Mouse (Mus musculus) kidney, adult 2 months (tissue): ENCODE data around the gene Krt78. TPM values are rescaled to one million over a fixed set of nuclear protein-coding genes. Genes with fewer than 3 reads are reported as not detected.

Experiments used
- DNase-seq: peaks from one replicate; pipeline ENCODE4 v3.0.0; 2021
- H3K27ac ChIP-seq: fragments of 200-500 bp; 2 replicates; pipeline ENCODE4 v1.5.1; 2012; ENCODE audit warnings: low read depth, low read length, control low read depth, inconsistent platforms; ENCODE audit not compliant: insufficient read depth
- H3K27me3 ChIP-seq: fragments of 200-500 bp; replicated peaks from 2 replicates; pipeline ENCODE4 v1.6.1; 2012; ENCODE audit warnings: mild to moderate bottlenecking, moderate library complexity, low read length, inconsistent platforms; ENCODE audit not compliant: control insufficient read depth, insufficient read depth
- H3K36me3 ChIP-seq: fragments of 200-500 bp; 2 replicates; pipeline ENCODE4 v1.6.1; 2012; ENCODE audit warnings: mild to moderate bottlenecking, moderate library complexity, low read length, inconsistent platforms; ENCODE audit not compliant: control insufficient read depth, insufficient read depth
- H3K4me1 ChIP-seq: fragments of 200-500 bp; 2 replicates; pipeline ENCODE4 v1.6.1; 2011; ENCODE audit warnings: low read length; ENCODE audit not compliant: control insufficient read depth, insufficient read depth
- H3K4me3 ChIP-seq: fragments of 200-500 bp; 2 replicates; pipeline ENCODE4 v1.5.1; 2011; ENCODE audit warnings: mild to moderate bottlenecking, low read depth, low read length, control low read depth; ENCODE audit not compliant: insufficient read depth
- CTCF ChIP-seq: fragments of 200-500 bp; conservative IDR thresholded peaks from 2 replicates; pipeline ENCODE4 v1.5.1; 2011; ENCODE audit warnings: low read depth, mild to moderate bottlenecking, control low read depth, low read length, moderate library complexity, mixed read lengths; ENCODE audit not compliant: insufficient read depth, insufficient read length
- POLR2A ChIP-seq: fragments of 200-500 bp; IDR thresholded peaks from one replicate; pipeline ENCODE4 v1.6.1; 2011; ENCODE audit warnings: low read depth, low read length, control low read depth
- WGBS: fragments of 180-500 bp; shearing (Covaris S2); methylation state at CpG from one replicate; pipeline ENCODE4 v1.1.7; 2018; 5-methylcytosine and 5-hydroxymethylcytosine counted together
- polyA plus RNA-seq: library from polyadenylated mRNA; depleted of rRNA; stranded (reverse); fragments of >200 nt; gene quantifications from 2 replicates; pipeline ENCODE4 v1.2.3, GENCODE M21; 2012; rRNA removed

Krt78 gene
- polyA plus RNA-seq, 1 experiment, result 0.02 TPM

GRCm38 (mm10) chr15:101922296-101922695 is 31.8 kb downstream of the Krt78 start:
- Histone ChIP-seq H3K36me3 (no peaks in the 10 kb centered on the region), H3K4me1 (no peaks in the 10 kb centered on the region; the same call in 1 of the 2 replicates), H3K4me3 (no peak overlapping the region), H3K27me3 (no peaks in the 10 kb centered on the region), H3K27ac (no peak overlapping the region)
- DNase-seq, result no peak
- no peak for TF ChIP-seq CTCF
- WGBS, result 89% methylated on average over 2 of the region's 2 CpGs

- no peak overlapping the region for H3K27ac ChIP-seq
- 87% methylated on average over 2 of the region's 2 CpGs for WGBS
- no peak overlapping the region for H3K4me3 ChIP-seq
- H3K27me3 ChIP-seq, result no peaks in the 10 kb centered on the region
- no peak for DNase-seq
- no peaks in the 10 kb centered on the region for H3K36me3 ChIP-seq
- TF ChIP-seq CTCF (no peak), POLR2A (no peak)
- H3K4me1 ChIP-seq, result no peaks in the 10 kb centered on the region
Observed at GRCm38 (mm10) chr15:101916072-101916471, 38.0 kb downstream of the Krt78 start.

- WGBS, result 86% methylated on average over 5 of the region's 5 CpGs
Observed at GRCm38 (mm10) chr15:101904849-101905248, 49.2 kb downstream of the Krt78 start.

DNA sequence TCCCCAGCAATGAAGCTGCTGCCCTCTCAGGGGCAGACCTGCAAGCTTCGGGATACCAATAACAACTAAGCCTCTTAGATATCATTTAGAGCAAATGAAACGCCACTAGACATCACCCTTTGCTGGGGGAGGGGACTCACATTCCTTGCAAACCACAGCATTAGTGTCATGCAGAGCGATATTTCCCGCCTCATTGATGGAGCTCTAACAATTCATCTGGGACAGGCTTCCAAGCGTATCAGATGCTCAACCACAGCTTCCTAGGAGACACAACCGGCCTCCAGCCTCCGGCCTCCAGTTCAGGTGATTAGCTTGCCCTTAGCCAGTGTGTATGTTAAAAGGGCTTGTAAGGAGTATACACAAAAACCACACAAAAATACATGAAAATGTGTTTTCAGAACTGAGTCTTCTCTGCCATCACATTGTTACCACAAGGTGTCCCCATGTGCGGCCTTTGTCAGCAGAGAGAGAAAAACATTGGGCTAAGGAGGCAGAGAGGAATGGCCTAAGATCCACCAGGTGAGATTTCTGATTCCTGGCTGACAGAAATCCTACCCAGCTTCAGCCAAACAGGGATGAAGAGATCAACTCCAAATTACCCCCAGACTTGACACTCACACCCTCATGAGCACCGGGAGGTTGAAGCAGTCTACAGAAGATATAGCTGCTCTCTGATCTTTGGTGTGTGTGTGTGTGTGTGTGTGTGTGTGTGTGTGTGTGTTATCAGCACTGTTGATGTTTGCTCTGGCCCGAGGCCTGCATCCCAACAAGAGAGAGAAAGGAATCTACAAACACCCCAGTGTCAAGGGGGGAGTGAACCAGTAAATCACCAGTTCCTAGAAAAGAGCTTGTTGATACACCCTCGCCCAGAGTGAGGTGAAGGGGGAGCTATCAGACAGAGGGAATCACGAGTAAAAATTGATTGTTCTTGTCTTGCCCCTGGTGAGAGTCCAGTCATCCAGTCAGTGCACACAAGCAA is 51.6 kb downstream of the Krt78 start:
- TF ChIP-seq CTCF, result peak; percentile 45
- no peak for TF ChIP-seq POLR2A
- DNase-seq, result peak; percentile 8
- Histone ChIP-seq H3K36me3 (no peaks in the 10 kb centered on the region), H3K27me3 (no peaks in the 10 kb centered on the region), H3K27ac (no peak overlapping the region), H3K4me1 (no peaks in the 10 kb centered on the region), H3K4me3 (no peak overlapping the region)
- WGBS, result 46% methylated on average over 12 of the region's 12 CpGs

More at GRCm38 (mm10) chr15:101904849-101905248, 49.2 kb downstream of the Krt78 start:
- Histone ChIP-seq H3K4me3 (no peak overlapping the region), H3K27ac (no peak overlapping the region), H3K36me3 (no peaks in the 10 kb centered on the region), H3K4me1 (no peaks in the 10 kb centered on the region), H3K27me3 (no peaks in the 10 kb centered on the region)
- TF ChIP-seq POLR2A (no peak), CTCF (no peak)
- no peak for DNase-seq

Other genes with a start within 250 kb of the Krt78 start
- 2.6 and 4.6 TPM in 2 replicates for gene Krt5, start 241.4 kb downstream of the Krt78 start, polyA plus RNA-seq
- not detected in 2 replicates for gene Krt71, start 211.2 kb downstream of the Krt78 start, polyA plus RNA-seq
- not detected in 2 replicates for gene Krt72, start 167.8 kb downstream of the Krt78 start, polyA plus RNA-seq
- not detected in 2 replicates for gene Krt73, start 151.9 kb downstream of the Krt78 start, polyA plus RNA-seq
- gene Krt2, start 136.1 kb downstream of the Krt78 start, polyA plus RNA-seq, result not detected in 2 replicates
- gene Krt1, start 103.5 kb downstream of the Krt78 start, polyA plus RNA-seq, result 0.05 and 0.11 TPM in 2 replicates
- not detected in 2 replicates for gene Krt77, start 84.6 kb downstream of the Krt78 start, polyA plus RNA-seq
- gene Krt76, start 61.4 kb downstream of the Krt78 start, polyA plus RNA-seq, result not detected in 2 replicates
- gene Krt4, start 29.6 kb downstream of the Krt78 start, polyA plus RNA-seq, result 0.18 TPM in 1 of 2 replicates, not detected in the other
- gene Krt79, start 14.0 kb downstream of the Krt78 start, polyA plus RNA-seq, result 0.33 and 0.37 TPM in 2 replicates
- gene Krt8, start 50.2 kb upstream of the Krt78 start, polyA plus RNA-seq, result 82.8 and 88.0 TPM in 2 replicates
- gene Krt18, start 73.9 kb upstream of the Krt78 start, polyA plus RNA-seq, result 20.7 and 25.0 TPM in 2 replicates
- gene Eif4b, start 119.5 kb upstream of the Krt78 start, polyA plus RNA-seq, result 92.1 and 124 TPM in 2 replicates
- gene Tns2, start 146.1 kb upstream of the Krt78 start, polyA plus RNA-seq, result 124 and 143 TPM in 2 replicates
- 29.7 and 30.1 TPM in 2 replicates for gene Spryd3, start 181.9 kb upstream of the Krt78 start, polyA plus RNA-seq
- gene Igfbp6, start 190.1 kb upstream of the Krt78 start, polyA plus RNA-seq, result 18.5 and 26.8 TPM in 2 replicates
- gene Soat2, start 196.2 kb upstream of the Krt78 start, polyA plus RNA-seq, result 1.1 and 1.2 TPM in 2 replicates
- gene Zfp740, start 249.0 kb upstream of the Krt78 start, polyA plus RNA-seq, result 29.1 and 30.3 TPM in 2 replicates